Mouse (Mus musculus): ENCODE data around the gene Kalrn. TPM values are rescaled to one million over a fixed set of nuclear protein-coding genes. Genes with fewer than 3 reads are reported as not detected.
"Not testable (repeated sequence)": the region's sequence is repeated elsewhere in the genome, so short reads cannot be mapped to it uniquely, and the experiment has no call there.

The Kalrn gene
- total RNA-seq, 2 experiments from 2014 or later, result 30.2 to 32.1 TPM

DNA sequence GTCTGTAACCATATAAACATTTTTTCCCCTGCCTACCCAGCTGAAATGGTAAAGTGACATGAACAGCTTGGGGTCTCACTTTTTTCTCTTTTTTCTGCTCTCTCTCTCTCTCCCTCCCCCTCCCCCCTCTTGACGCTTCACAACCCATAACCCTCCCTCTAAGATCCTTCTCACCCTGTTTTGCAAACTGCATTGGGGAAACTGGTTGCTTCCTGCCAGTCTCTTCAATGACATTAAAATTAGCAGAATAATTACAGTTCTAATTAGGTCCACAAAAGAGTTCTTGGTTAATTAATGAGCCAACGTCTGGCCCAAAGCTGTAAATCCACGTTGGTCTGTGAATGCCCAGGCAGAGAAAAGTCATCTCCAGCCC is 478.3 kb downstream of the Kalrn start:
- intact Hi-C loops (cut with DNase I), result loop anchor here (5.0 kb wide), 1 partner anchor 58 kb away; no protein-coding TSS in a partner anchor
- DNase-seq, result no peak

DNA sequence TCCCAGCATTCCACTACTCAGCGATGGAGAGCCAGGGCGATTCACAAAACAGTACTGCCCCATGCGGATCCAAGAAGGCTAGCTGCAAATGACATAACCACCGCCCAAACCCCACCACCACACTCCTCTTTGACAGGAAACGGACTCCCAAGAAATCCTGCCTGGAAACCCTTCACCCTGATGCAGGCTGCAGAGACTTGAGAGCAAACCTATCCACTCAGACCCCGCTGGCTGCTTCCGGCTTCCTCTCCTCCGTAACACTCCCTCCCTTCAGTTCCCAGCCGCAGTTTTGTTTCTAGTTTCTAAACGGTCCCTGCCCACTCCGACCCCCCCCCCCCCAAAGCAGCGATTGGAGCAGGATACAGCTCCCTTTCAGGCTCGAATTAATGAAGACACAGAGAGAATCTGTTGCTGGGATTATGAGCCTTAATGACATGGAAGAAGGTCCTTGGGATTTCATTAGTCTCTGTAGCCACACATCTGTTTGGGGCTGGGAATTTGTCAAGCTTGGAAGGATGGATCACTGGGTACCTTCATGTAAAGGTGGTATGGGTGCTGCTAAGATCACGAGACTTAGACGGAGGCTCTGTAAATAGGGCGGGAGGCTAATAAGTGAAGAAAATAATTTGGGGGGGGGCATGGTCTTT is 478.8 kb downstream of the Kalrn start:
- peak in 1 of 2 experiments; percentile 44 for DNase-seq

DNA sequence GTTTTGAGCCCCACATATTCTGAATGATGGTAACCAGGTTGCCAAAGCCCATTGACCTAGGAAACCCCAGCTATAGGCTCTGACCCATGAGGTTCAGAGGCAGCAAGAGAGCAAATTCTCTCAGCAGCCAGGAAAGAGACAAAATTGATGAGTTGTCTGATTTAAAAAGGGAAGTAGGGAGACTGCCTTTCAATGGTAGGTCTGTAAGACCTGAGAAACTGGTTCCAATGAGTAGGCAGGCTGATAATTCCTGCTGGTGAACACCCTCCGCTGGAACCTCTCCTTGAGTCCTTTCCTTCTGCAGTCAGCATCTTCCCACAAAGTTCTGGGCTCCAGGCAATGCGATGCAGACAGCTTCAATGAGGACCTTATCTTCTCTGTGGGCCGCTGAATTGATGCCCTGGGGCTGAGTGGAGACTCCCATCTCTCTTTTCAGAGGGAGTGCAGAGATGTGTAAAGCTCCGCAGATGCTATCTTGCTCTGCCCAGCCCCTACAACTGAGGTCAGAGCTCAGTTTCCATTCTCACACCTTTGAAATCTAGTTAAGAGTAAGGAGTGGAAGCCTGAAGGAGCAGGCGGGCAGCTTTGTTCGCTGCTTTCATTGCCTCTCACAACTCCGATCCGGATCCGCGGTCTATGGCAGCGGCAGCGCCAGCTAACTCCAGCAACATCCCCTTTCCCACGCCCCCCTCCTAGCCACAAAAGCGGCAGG is 479.4 kb downstream of the Kalrn start:
- no peak for DNase-seq
- intact Hi-C loops (cut with DNase I), result no loop called here

More for the DNA sequence above, 478.8 kb downstream of the Kalrn start:
- intact Hi-C loops (cut with DNase I), result loop anchor here (5.0 kb wide), 1 partner anchor 57 kb away; no protein-coding TSS in a partner anchor

DNA sequence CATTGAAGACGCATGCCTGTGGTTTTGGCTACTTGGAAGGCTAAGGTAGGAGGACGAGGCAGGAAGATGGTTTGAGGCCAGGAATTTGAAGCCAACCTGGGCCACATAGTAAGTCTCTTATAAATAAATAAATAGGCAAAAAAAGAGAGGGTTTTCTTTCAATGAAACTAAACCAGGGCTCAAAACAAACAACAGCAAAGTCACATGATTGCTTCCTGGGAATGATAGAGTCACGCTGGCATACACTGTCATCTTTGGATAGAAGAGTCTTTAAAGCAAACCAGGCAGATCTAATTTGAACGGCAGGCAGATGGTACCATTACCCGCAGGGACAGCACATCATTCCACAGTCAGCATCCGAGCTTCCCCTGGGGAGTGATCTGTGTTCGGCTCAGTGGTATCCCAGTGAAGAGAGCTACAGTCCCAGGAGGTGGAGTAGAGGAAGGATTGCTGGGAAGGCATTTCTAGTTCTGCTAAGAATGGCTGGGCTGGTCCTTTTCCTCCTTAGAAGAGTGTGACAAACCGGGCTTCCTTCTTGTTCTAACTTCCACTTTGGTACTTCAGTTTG is 483.7 kb downstream of the Kalrn start:
- no peak for DNase-seq
- intact Hi-C loops (cut with DNase I), result no loop called here

DNA sequence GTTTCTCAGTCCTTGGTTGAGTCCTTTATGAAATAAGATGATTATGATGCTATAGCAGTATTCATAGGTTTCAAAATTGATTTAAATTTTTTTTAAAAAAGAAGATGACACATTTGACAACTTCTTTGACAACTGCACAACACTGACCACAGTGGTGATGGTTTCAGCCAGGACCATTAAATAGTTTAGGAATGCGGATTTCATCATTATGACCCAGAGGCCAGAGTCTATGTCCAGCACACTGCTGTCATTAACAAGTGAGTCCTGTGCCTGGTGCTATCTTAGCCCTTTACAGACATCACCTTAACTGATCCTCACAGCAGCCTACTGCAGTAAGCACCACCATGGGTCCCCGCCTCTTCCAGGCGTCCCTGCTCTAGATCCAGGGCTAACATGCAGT is 484.3 kb downstream of the Kalrn start:
- intact Hi-C loops (cut with DNase I), result no loop called here
- DNase-seq, result no peak

DNA sequence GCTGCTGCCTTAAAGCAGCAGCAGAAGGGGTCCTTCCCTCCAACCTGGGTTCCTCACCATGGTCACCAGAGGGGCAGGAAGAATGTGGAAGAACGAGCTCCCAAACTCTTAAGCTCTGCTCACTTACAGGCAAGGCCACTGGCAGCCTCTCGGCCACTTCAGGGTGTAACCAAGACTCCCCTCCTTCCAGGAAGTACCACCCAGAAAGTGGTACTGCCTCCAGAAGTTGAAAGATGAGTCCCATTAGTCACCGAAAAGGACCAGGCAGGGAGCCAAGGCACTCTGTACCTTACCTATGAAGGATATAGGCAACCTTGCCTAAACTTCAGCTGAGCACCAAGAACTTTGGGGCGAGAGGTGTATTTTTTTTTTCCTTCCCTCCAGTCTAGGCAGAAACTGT is 485.0 kb downstream of the Kalrn start:
- DNase-seq, result no peak
- intact Hi-C loops (cut with DNase I), result no loop called here

DNA sequence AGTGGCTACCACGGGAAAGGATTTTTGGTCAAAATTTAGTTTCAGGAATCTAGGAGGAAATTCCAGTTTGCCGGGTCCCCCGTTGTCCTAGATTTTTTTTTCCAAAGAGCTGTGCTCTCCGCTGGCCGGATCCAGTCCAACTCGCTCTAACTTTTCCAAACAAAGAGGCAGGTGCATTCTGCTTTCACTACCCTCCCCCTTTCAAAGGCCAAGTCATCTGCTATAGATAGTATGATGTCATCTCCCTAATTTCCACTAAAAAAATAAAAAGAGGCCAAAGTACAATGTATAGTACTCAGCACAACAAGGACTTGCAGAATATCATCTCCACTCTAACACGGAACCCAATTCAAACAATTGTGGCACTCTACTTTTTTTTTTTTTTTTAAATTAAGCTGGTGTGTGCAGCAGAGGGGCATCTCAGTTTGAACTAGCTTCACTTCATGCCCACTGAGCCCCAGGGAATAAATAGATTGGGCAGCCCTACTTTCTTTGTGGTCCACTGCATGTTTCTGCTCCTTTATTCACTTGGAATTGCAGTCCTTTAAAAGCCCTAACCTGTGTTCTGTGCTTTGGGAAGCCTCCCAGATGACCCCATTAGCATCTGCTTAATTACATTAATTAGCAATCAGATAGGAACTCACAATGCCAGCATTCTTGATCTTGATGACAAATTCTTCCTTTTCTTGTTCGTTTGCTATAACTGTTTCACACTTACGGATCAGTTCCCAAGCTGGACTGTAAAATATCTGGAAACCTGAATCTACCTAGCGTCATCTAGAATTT is 489.0 kb downstream of the Kalrn start:
- intact Hi-C loops (cut with DNase I), result no loop called here
- DNase-seq, result no peak

DNA sequence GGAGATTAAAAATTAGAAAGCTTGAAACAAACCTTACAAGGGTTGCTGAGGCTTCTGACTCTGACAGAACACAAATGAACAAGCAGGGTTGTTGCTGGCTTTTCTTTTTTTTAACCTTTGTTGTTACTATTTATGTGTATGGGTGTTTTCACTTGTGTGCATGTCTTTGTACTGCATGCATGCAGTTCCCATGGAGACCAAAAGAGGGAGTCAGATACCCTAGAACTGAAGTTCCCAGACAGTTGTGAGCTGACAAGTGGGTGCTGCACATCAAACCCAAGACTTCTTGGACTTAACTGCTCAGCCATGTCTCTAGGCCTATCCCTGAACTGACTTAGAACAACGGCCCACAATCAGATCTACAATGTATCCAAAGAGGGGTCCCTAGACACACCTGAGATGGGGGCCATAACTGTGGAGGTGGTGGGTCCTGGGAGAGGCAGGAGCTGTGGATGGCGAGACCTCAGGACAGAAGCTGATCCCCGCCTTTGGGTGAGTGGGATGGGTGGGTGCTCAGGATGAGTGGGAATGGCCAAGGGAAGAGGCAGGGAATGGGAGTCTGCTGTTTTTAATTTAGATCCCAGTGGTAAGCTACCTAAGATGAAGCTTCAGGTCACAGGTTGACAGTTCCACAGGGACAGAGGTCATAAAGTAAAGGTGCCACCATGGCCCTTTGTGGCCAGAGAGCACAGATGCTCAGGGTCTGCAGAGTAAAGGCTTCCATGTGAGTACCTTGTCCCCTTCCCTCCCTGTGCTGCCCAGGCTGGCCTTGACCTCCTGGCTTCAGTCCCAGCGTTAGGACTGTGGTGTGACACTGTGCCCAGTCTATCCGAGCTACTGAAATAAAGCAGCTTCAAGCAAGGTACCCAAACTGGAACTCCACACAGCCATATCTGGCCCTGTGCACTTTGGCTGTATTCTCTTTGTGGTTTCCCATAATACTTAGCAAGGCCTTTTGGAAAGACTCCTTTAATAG is 490.6 kb downstream of the Kalrn start:
- DNase-seq, result peak in 1 of 2 experiments; percentile 48
- intact Hi-C loops (cut with DNase I), result no loop called here

DNA sequence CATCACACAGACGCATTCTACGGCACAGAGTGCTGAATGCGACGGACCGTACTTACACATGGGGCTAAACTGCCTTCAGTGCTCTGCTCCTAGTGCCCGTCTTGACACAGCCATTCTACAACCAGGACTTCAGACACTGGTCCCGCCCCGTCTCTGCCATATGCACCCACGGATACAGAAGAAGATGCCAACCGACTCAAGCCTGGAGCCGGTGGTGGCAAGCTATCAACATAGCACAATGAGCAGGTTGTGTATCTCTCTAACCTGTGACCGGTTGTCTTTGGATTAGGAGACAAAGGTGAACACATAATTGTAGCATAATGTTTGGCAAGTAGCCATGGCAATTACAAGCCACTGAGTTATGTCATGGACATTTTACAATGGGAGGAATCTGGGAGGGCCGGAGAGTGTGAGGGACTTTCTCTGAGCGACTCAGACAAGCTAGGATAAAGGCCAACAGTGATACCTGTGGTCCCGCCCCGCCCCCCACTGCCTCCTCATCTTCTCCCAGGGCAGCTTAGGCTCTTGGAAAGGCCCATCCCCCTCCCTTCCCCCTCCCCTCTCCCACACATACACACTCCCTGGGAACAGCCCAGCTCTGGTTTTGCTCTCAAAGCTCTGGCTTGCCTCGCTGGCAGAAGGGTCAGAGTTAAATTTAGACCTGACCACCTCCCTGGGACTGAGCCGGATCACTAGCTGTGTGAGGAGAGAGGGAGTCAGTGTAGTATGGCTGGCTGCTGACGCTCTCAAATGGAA is 491.5 kb downstream of the Kalrn start:
- DNase-seq, result peak in 1 of 2 experiments; percentile 43
- intact Hi-C loops (cut with DNase I), result no loop called here

DNA sequence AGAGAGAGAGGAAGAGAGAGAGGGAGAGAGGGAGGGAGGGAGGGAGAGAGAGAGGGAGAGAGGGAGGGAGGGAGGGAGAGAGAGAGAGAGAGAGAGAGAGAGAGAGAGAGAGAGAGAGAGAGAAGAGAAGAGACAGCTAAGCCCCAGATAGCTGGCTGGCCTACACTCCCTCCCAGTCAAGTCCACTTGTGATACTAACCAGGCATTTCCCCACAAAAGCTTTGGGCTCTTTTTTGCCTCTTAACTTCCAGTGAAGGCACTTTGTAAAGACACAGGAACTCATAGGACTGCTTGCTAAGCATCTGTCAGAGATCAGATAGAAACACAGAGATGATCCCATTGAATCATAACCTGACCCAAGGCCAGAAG is 492.0 kb downstream of the Kalrn start:
- DNase-seq; intact Hi-C loops (cut with DNase I): not testable (repeated sequence)

DNA sequence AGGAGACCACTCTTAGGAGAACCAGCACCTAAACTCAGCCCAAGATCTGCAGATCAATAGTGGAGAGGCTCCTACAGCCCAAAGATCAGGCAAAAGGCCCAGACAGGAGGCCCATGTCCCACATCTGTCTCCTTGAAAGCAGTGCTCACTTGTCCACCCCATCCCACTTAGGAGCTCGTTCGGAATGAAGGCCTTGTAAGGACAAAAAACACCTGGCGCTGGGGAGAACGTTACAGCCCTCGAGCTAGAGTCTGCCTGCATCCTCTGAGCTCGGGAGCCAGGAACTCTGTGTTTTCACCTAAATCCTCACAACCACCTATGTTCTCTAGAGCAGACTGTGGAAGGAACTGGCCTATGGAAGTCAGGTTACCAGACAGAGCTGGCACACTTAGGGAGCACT is 492.5 kb downstream of the Kalrn start:
- intact Hi-C loops (cut with DNase I), result no loop called here
- no peak for DNase-seq

DNA sequence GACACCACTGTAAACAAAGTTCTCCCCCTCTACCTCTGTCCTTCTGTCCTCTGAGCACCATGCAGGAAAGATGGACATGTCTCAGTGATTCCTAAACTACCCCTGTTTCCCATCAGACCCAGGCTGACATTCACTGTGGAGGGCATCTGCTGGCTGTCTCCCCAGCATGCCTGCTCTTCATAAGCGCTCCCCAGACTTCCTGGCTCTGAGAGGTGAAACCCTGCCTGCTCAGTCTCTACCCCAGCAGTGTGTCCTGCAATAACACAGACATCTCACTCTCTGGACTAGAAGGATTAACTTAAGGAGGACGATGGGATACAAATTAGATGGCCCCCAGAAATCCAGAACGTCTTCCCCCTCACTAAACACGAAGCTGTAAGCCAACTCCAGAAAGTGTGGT is 493.8 kb downstream of the Kalrn start:
- intact Hi-C loops (cut with DNase I), result no loop called here
- DNase-seq, result no peak

DNA sequence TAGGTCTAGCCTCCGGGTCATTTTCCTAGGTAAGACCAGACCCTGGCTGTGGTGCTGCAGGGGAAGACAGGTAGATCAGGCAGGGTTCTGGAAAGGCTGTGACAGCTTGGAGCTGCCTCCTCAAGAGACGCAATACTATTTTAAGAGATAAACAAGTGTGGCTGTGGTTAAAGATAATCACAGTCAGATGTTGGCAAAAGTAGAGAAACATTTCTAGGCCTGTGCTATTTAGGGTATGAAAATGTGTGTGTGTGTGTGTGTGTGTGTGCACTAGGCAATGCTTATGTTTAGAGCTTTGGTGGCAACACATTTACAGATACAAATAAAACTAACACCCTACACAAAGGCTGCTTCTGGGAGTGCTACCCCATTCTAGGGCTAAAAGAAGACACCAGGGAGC is 494.6 kb downstream of the Kalrn start:
- intact Hi-C loops (cut with DNase I), result no loop called here

DNA sequence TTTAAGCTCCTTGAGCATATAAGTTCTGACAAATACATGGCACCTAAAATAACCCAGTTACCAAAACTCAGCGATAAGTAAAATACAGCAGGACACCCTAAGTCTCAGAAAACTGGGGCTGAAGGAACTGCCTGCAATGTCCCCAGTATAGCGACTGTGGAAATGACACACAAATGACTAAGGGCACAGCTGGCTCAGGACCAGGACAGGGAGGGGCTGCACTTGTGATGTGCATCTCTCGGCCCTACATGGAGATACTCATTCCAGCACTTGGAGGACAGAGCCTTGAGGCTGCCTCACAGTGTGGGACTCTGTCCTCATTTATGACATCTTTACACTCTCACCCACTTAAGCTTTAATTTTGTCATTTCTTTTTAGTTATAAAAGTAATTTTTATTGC is 497.2 kb downstream of the Kalrn start:
- no peak for DNase-seq
- intact Hi-C loops (cut with DNase I), result no loop called here

More for the DNA sequence above, 494.6 kb downstream of the Kalrn start:
- no peak for DNase-seq

DNA sequence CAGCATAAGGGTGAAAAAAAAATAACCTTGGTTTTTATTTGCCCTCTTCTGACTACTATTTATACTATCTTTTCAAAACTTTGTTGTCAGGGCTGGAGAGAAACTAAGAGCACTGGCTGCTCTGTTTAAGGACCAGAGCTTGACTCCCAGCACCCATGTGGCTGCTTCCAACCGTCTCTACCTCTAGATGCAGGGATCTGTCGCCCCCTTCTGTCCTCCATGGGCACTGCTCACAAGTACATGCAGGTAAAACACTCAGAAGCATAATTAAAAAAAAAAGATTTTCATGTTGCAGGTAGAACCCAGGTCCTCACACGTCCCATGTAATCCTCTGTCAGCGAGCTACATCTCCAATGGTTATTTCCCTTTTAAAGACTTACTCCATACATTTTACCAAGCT is 499.4 kb downstream of the Kalrn start:
- no peak for DNase-seq
- intact Hi-C loops (cut with DNase I), result no loop called here

DNA sequence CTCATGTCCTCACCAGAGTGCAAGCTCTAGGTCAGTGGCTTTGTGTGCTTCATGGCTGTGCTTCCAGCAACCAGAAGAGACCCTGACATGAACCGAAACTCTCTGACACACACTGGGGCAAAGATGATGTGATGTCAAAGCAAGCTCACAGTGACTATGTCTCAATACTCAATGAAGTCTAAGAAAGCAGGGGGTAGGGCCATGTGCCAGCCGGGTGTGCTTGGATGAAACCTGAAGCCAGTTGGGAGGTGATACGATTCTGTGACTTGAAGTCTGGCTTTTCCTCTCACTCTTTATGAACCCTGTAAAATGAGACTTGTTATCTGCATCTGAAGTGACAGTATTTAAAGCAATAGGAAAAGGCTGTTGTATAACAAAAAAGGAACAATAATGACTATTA is 501.2 kb downstream of the Kalrn start:
- intact Hi-C loops (cut with DNase I), result no loop called here
- DNase-seq, result no peak

DNA sequence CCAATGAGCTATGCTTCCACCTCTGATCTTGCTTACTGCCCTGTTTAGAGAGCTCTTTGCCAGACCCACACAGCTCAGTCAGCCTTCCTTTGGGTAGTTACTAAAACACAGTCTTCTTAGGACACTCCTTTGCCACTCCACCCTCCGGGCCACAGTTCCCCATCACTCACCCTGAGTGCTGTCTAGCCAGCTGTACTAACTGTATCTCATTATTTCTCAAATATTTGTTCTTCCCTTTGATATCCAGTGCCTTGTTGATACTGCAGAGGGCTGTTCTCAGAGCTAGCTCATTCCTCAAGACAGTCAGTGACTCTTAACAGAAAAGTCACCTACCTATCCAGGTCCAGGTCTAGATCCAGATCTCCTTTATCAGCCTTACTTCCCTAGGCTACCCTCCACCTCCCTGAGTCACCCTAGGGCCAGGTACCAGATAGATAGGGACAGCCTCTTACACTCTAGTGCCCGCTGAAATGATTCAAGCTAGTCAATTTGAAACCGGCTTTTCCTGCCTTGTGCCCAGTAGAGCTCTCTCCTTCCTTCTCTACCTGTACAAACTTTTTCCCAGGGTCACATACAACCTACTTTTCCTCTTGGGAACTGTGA is 502.0 kb downstream of the Kalrn start:
- intact Hi-C loops (cut with DNase I), result no loop called here
- DNase-seq, result no peak

DNA sequence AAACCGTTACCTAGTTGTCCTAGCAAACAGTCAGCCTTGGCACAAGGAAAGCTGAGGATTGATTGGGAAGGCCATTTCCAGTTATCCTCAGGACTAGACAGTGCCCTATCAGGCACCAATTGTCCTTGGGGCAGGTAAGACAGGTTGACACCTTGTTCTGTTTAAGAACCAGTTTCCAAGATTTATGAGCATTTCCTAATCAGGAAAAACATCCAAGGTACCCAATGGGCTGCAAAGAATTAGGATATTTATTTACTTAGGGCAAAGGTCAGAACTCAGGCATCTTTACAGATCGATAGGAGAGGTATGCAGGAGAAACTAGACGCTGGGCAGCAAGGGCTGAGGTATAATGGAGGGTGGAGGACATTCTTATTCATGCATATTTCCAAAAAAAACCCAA is 503.9 kb downstream of the Kalrn start:
- no peak for DNase-seq
- intact Hi-C loops (cut with DNase I), result no loop called here

DNA sequence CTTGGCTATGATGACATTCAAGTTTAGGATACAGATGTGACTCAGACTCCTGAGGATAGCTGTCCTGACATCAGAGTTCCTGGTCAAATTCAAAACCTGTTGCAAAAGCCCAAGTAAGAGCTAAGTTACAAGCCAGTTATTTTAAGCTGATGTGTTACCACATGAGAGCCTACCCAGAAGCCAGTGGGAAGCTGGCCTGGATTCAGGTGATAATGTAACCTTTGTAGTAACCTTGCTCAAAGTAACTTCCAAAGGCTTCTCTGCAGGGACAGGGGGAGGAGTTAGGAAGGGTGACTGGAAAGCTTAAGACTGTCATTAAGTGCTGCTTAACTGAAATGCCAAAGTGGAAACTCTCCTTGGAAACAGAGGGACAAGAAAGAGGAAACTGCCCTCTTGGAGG is 506.4 kb downstream of the Kalrn start:
- intact Hi-C loops (cut with DNase I), result no loop called here
- DNase-seq, result peak in 1 of 2 experiments; percentile 31

Measured in heart, postnatal 36 days (tissue).